Mouse (Mus musculus) A20 (cell line): Measurements from ENCODE around the gene Nsf.

Experiments
- DNase-seq: peaks from one replicate; pipeline ENCODE4 v3.0.0-alpha.2; 2011; ENCODE audit warnings: low read depth, low spot score

Nsf gene

GRCm38 (mm10) chr11:103838955-103839354 is 114.9 kb downstream of the Nsf start:
- no peak for DNase-seq

DNA sequence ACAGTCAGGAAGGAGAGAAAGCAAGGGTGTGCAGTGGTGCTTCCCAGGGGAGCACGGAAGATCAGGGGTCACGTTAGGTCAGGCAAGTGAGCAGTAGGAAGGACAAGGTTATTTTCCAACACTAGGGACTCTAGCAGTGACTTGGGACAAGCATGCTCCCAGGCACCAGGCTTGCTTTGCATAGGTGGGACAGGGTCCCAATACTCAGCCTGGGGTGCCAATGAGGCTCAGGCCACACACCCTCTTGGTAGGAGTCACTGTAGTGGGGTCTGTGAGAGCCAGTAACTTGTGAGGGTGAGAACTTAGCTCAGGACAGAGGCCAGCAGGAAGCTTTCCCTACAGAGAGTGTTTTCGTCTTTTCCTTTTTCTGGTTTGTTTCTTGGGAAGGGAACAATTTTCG is 121.5 kb downstream of the Nsf start:
- DNase-seq = no peak

- DNase-seq = no peak
Measured at GRCm38 (mm10) chr11:103831766-103832165, 122.1 kb downstream of the Nsf start.

DNA sequence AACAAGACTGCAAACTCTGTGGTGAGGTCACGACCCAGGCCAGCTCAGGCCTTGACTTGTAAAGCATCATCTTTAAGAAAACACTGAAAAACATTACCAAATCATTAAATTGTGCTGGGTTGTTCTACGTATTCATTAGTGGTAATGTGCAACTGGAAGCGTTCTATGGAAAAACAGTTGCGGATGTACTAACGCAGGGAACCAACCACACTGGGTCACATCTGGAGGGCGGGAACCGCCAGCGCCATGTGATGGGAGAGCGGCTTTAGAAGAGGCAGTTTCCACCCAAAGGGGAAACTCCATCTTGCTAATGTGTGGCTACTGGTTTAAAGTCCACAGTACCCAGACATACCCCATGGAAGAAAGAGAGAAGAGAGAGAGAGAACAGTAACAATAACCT is 123.4 kb downstream of the Nsf start:
- DNase-seq = no peak

- DNase-seq = no peak
Measured at GRCm38 (mm10) chr11:103829956-103830355, 123.9 kb downstream of the Nsf start.

DNA sequence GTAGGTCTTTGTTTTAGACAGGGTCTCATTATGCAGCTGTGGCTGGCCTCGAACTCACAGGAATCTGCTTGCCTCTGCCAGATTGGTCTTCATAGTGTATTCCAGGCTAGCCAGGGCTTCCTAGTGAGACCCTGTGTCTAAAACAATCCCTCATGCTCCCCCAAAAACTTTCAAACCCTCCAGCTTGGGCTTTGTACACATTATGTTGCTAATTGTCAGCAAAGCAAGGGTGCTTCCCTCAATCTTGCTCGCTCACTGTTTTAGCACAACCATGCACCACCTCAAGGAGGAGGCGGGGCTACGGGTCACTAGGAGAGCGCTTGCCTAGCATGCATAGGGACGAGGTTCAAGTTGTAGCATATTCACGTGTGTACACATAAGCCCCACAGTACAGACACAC is 125.0 kb downstream of the Nsf start:
- no peak for DNase-seq

GRCm38 (mm10) chr11:103827201-103827600 is 126.7 kb downstream of the Nsf start:
- DNase-seq = no peak

- DNase-seq = no peak
Measured at GRCm38 (mm10) chr11:103816719-103817118, 137.1 kb downstream of the Nsf start.

DNA sequence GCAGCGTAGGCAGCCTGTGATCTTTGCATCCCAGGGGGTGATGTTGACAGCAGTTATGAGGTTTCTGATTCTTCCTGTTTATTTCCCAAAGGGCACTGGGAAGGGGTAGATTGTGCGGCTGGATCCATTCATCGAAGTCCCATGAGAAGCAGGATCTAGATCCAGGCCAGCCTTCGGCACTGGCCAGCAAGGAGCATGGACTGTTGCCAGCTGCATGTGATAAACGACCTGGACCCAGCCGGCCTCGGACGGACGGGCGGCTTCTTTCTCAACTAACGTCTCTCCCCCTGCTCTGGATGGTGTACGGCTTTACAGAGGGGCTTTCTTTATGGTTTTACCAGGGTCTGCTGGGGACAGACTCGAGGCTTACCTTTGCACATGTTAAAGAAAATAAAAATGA is 137.9 kb downstream of the Nsf start:
- no peak for DNase-seq

- DNase-seq = no peak
Measured at GRCm38 (mm10) chr11:103814808-103815207, 139.0 kb downstream of the Nsf start.

- DNase-seq = no peak
Measured at GRCm38 (mm10) chr11:103811246-103811645, 142.6 kb downstream of the Nsf start.

GRCm38 (mm10) chr11:103810631-103811030 is 143.2 kb downstream of the Nsf start:
- DNase-seq = no peak

GRCm38 (mm10) chr11:103809611-103810598 is 144.0 kb downstream of the Nsf start:
- no peak for DNase-seq

GRCm38 (mm10) chr11:103808771-103809610 is 144.9 kb downstream of the Nsf start:
- no peak for DNase-seq

- no peak for DNase-seq
Measured at GRCm38 (mm10) chr11:103807966-103808365, 145.9 kb downstream of the Nsf start.

GRCm38 (mm10) chr11:103804804-103805203 is 149.1 kb downstream of the Nsf start:
- DNase-seq = no peak

DNA sequence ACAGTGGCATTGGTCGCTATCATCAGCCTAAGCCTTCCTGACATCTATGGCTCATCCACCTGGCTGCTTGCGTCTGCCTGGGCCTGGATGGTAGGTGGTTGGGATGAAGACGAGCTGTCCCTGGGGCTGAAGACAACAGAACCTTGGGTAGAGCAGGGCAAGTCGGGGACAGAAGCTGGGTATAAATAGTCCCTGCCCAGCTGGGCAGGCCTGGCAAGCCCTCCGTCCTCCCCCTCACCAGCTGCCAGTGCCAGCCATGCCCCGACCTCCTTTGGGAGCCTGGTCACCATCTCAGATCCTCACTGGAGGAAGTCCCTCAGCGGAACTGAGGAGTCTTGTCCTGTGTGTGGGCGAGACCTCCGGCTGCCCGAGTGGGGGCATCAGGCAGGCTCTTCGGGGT is 149.7 kb downstream of the Nsf start:
- no peak for DNase-seq

DNA sequence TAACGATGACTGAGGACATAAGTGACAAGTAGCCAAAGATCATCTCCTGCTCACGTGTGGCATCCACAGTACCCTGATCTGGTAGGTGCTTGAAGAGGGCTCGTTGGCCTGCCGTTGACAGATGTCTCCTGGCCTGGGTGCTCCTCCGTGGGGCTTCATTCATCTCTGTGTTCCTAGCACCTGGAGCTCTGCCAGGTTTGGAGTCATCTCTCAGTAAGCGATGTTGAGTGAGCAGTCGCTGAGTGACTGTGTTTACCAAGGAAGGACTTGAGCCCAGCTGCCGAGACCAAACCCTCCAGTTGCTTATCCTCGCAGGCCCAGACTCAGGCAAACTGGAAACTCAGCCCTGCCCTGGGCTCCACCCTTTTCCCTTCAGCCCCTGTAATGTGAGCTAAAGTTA is 152.7 kb downstream of the Nsf start:
- no peak for DNase-seq

DNA sequence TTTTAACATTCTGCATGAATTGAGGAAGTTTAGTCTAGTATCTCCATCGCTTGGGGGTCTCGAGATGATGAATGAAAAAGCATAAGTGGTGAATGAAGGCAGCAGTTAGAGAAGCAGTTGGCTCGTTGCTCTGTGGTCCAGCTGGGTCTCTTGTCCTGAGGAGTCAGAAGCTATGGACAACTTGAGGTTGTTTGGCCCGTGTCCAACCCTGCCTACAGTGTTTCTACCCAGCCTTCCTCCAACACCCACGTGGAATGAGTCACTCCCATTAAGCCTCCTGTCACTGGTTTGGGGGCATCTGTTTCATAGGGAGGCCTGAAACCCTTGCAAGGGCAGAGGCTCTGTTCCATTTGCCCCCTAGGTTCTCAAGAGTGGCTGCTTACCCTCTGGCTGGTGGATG is 163.9 kb downstream of the Nsf start:
- no peak for DNase-seq

DNA sequence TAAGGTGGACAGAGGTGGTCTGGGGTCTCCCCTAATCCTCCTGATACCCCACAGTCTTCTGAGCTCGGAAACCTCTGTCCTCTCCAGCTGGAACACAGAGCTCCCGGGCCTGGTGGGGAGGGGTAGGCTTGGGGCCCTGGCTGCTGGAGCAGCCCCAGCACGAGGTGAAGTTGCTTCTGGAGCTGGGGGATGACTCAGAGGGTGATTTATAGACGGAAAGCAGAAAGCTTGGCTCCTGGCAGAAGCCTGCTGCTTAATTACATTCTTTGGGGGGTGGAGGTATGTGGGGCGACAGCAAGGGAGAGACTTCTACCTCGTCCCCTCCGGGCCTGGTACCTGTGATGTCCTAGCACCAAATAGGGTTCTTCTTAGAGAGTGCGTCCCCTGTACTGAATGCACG is 173.7 kb downstream of the Nsf start:
- no peak for DNase-seq

DNA sequence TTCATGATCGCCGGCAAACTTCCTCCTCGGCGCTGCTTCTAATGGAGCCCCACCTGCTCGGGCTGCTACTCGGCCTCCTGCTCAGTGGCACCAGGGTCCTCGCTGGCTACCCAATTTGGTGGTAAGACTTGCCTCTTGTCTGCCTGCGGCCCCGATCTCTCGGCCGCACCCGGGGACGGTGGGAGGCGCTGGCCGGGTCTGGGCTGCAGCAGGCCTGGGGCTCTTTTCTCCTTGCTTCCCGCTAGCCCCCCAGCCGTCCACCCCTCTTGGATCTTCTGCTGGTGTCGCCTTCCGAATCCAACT is 179.7 kb downstream of the Nsf start:
- DNase-seq = no peak

DNA sequence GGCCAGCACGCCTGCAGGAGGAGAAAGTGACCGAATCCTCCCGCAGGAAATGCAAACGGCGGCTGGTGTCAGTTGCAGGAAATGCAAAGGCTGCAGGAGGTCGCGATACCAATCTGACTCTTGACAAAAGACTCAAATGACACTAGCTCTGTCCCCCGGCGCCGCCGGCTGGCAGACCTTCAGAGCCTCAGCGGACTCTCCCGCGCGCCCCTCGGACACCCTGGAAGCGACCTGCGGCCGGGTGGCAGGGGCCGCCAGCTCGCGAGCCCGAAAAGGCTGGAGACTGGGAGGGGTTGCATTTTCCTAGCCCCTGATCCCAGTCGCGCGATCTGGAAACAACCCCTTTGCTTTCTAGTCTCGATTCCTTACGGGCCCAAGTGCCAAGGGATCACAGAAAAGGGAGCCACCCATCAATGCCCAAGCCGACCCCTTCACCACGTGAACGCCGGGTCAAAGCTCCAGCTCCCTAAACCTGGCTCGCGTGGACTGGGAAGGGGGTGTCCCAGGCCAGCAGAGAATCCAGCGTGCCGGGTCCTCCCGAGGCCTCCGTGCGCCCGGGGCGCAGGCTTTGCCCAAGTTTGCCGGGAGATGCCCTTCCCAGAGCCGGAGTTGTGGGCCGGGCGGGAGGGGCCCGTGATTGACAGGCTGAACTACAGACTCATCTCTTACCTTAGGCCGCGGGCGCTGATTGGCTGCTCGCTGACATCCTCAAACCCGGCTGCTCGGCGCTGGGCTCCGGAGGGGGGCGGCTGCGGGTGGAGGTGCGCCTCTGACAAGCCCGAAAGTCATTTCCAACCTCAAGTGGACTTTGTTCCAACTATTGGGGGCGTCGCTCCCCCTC is 180.2 kb downstream of the Nsf start, which contains the start of gene Wnt3:
TSS of gene Wnt3 (plus strand) at position 764 of the 841 bp plus-strand sequence.
- DNase-seq = no peak
